Mouse (Mus musculus) Patski (cell line): Measurements from ENCODE around the gene Paxbp1. TPM values are rescaled to one million over a fixed set of nuclear protein-coding genes. Genes with fewer than 3 reads are reported as not detected.

ENCODE experiments used
- ATAC-seq: fragments of 100-300 bp; one replicate; pipeline ENCODE4 v1.8.0; 2021
- CTCF ChIA-PET: fragments of 350-600 bp; sonication (Branson Sonifier 250); formaldehyde crosslinking; loops from one replicate; lab custom pipeline; 2022; ENCODE audit warnings: inconsistent platforms; lab: Charles Lee
- POLR2A ChIA-PET: fragments of 350-600 bp; sonication (Branson Sonifier 250); formaldehyde crosslinking; loops from one replicate; lab custom pipeline; 2022; ENCODE audit warnings: antibody characterized with exemption, inconsistent platforms; lab: Charles Lee
- DNase-seq: peaks from one replicate; pipeline ENCODE4 v3.0.0-alpha.2; 2011; ENCODE audit warnings: low read depth, low spot score
- H3K27me3 ChIP-seq: fragments of 371-371 bp; one replicate; pipeline ENCODE4 v1.5.1; 2021
- CTCF ChIP-seq: fragments of 100-300 bp; IDR thresholded peaks from one replicate; pipeline ENCODE4 v1.5.1; 2021
- in situ Hi-C: fragments of 300-500 bp; cut with MboI; formaldehyde crosslinking; loops from 3 replicates; pipeline ENCODE4 v1.11.1; 2018; ENCODE audit warnings: low pct_unique_long_range_greater_than_20kb, mixed read lengths
- polyA plus RNA-seq: library from polyadenylated mRNA; unstranded; gene quantifications from one replicate; pipeline ENCODE4 v1.2.3, GENCODE M21; 2021

Paxbp1 gene
- polyA plus RNA-seq, 1 experiment from 2014 or later: 47.9 TPM

GRCm38 (mm10) chr16:91026290-91026689 is 18.1 kb downstream of the Paxbp1 start:
- no peak for ATAC-seq
- ChIA-PET CTCF (interaction anchor here (0.6 to 1.0 kb wide), 2 partner anchors 10 to 120 kb away, joined by 3 read pairs; no protein-coding TSS in a partner anchor), POLR2A (interaction anchor here (0.7 kb wide), 1 partner anchor 14 kb away, joined by 3 read pairs; no protein-coding TSS in a partner anchor)
- H3K27me3 ChIP-seq: no peaks in the 10 kb centered on the region
- TF ChIP-seq CTCF: no peak
- DNase-seq: no peak
- in situ Hi-C loops: no loop called here

GRCm38 (mm10) chr16:91023384-91023783 is 21.0 kb downstream of the Paxbp1 start:
- ATAC-seq (no peak), DNase-seq (no peak)
- ChIA-PET POLR2A (no interaction called here), CTCF (interaction anchor here (0.9 to 2.1 kb wide), 4 partner anchors 11 to 157 kb away, joined by 3 to 19 read pairs (median 4); no protein-coding TSS in a partner anchor)
- in situ Hi-C loops: no loop called here
- TF ChIP-seq CTCF: peak; percentile 68
- H3K27me3 ChIP-seq: no peaks in the 10 kb centered on the region

GRCm38 (mm10) chr16:91020842-91021483 is 23.4 kb downstream of the Paxbp1 start:
- DNase-seq (no peak), ATAC-seq (no peak)
- CTCF ChIA-PET: interaction anchor here (0.8 to 0.9 kb wide), 2 partner anchors 8 to 17 kb away, joined by 3 read pairs; no protein-coding TSS in a partner anchor
- in situ Hi-C loops: no loop called here
- no peaks in the 10 kb centered on the region for H3K27me3 ChIP-seq
- no peak for TF ChIP-seq CTCF
- POLR2A ChIA-PET: no interaction called here

GRCm38 (mm10) chr16:91019476-91019875 is 24.9 kb downstream of the Paxbp1 start:
- ATAC-seq (no peak), DNase-seq (no peak)
- in situ Hi-C loops: no loop called here
- no peak for TF ChIP-seq CTCF
- ChIA-PET POLR2A (interaction anchor here (1.2 kb wide), 1 partner anchor 23 kb away, joined by 3 read pairs; no protein-coding TSS in a partner anchor), CTCF (no interaction called here)
- no peaks in the 10 kb centered on the region for H3K27me3 ChIP-seq

- ChIA-PET CTCF (no interaction called here), POLR2A (no interaction called here)
- no peak for ATAC-seq
- no peak for DNase-seq
- TF ChIP-seq CTCF: no peak
- no peaks in the 10 kb centered on the region for H3K27me3 ChIP-seq
- in situ Hi-C loops: no loop called here
Measured at GRCm38 (mm10) chr16:91015761-91016160, 28.6 kb downstream of the Paxbp1 start.

GRCm38 (mm10) chr16:91011847-91012246 is 32.5 kb downstream of the Paxbp1 start:
- H3K27me3 ChIP-seq: no peaks in the 10 kb centered on the region
- POLR2A ChIA-PET: interaction anchor here (0.6 to 1.3 kb wide), 2 partner anchors 14 to 17 kb away, joined by 3 to 4 read pairs; no protein-coding TSS in a partner anchor
- no peak for ATAC-seq
- CTCF ChIA-PET: interaction anchor here (1.2 to 3.5 kb wide), 3 partner anchors 10 to 77 kb away, joined by 3 to 19 read pairs (median 3); partner anchors contain the start of gene Cfap298
- DNase-seq: no peak
- in situ Hi-C loops: no loop called here
- no peak for TF ChIP-seq CTCF

GRCm38 (mm10) chr16:91011021-91011683 is 33.2 kb downstream of the Paxbp1 start, which contains the start of gene Synj1:
TSS of gene Synj1 (minus strand) at chr16:91011308.
- no peak for TF ChIP-seq CTCF
- POLR2A ChIA-PET: interaction anchor here (1.3 kb wide), 1 partner anchor 18 kb away, joined by 4 read pairs; no protein-coding TSS in a partner anchor
- in situ Hi-C loops: no loop called here
- ATAC-seq: peak; percentile 89
- CTCF ChIA-PET: interaction anchor here (1.2 to 3.5 kb wide), 2 partner anchors 12 to 76 kb away, joined by 3 to 19 read pairs; partner anchors contain the start of gene Cfap298
- DNase-seq: peak; percentile 51
- no peaks in the 10 kb centered on the region for H3K27me3 ChIP-seq

- DNase-seq (no peak), ATAC-seq (peak; percentile 52)
- CTCF ChIA-PET: interaction anchor here (1.0 to 1.2 kb wide), 2 partner anchors 22 to 76 kb away, joined by 3 read pairs; partner anchors contain the start of gene Cfap298
- POLR2A ChIA-PET: interaction anchor here (1.1 to 1.3 kb wide), 2 partner anchors 11 to 18 kb away, joined by 4 to 5 read pairs; no protein-coding TSS in a partner anchor
- in situ Hi-C loops: no loop called here
- H3K27me3 ChIP-seq: no peaks in the 10 kb centered on the region
- no peak for TF ChIP-seq CTCF
Measured at GRCm38 (mm10) chr16:91010581-91011020, 33.7 kb downstream of the Paxbp1 start.

GRCm38 (mm10) chr16:91009942-91010529 is 34.3 kb downstream of the Paxbp1 start:
- ChIA-PET CTCF (interaction anchor here (1.0 to 1.3 kb wide), 2 partner anchors 11 to 21 kb away, joined by 3 to 4 read pairs; no protein-coding TSS in a partner anchor), POLR2A (interaction anchor here (0.8 to 1.5 kb wide), 3 partner anchors 11 to 172 kb away, joined by 3 to 5 read pairs (median 4); no protein-coding TSS in a partner anchor)
- ATAC-seq: no peak
- in situ Hi-C loops: no loop called here
- DNase-seq: no peak
- H3K27me3 ChIP-seq: no peaks in the 10 kb centered on the region
- no peak for TF ChIP-seq CTCF
